Mouse (Mus musculus): ENCODE measurements around the gene Stx2.

- no peak for TF ChIP-seq CTCF (IDR thresholded peaks at IDR 0.05)
- TF ChIP-seq EP300 (IDR thresholded peaks at IDR 0.05), result no peak
These were observed 2.6 kb upstream of the Stx2 start for GRCm38 (mm10) chr5:129010937-129011336.

All from lung, postnatal 0 days (tissue).